Mouse (Mus musculus): ENCODE measurements at regions not wholly inside any gene's neighbourhood (a gene's known extent, or its start where the extent isn't known, plus 50 kb on each side); places are given as distances from the start of the nearest gene placed in this dataset.
"Not testable (repeated sequence)": the region's sequence is repeated elsewhere in the genome, so short reads cannot be mapped to it uniquely, and the experiment has no call there.

GRCm38 (mm10) chr11:7814556-7814955 lies 600.8 kb upstream of the Igfbp3 start:
- H3K4me1 ChIP-seq (ENCODE audit: control insufficient read depth, insufficient read depth, low read length): no peaks in the 10 kb centered on the region
- no peak overlapping the region for H3K27ac ChIP-seq (ENCODE audit: low read depth, low read length)
- no peak overlapping the region for H3K9ac ChIP-seq (ENCODE audit: low read length)
- no peak overlapping the region for H3K4me2 ChIP-seq (ENCODE audit: low read depth)
- H3K36me3 ChIP-seq (ENCODE audit: control insufficient read depth, insufficient read depth, low read length): no peaks in the 10 kb centered on the region
- no peaks in the 10 kb centered on the region for H3K27me3 ChIP-seq (ENCODE audit: control insufficient read depth, insufficient read depth, low read length)
- DNase-seq (ENCODE audit: low spot score) (no peak), ATAC-seq (ENCODE audit: insufficient read depth, low FRiP score, low TSS enrichment) (no peak)
- 81% methylated on average over 2 of the region's 2 CpGs for WGBS
- no peak overlapping the region for H3K4me3 ChIP-seq (ENCODE audit: low read depth, low read length)
- H3K9me3 ChIP-seq (ENCODE audit: control insufficient read depth, low read length): no peaks in the 10 kb centered on the region

- Histone ChIP-seq H3K4me1 (ENCODE audit: control insufficient read depth, insufficient read depth, low read length) (no peaks in the 10 kb centered on the region), H3K4me2 (ENCODE audit: low read depth) (no peak overlapping the region), H3K9ac (ENCODE audit: low read length) (no peak overlapping the region), H3K27me3 (ENCODE audit: control insufficient read depth, insufficient read depth, low read length) (no peaks in the 10 kb centered on the region), H3K27ac (ENCODE audit: low read depth, low read length) (no peak overlapping the region), H3K36me3 (ENCODE audit: control insufficient read depth, insufficient read depth, low read length) (no peaks in the 10 kb centered on the region), H3K9me3 (ENCODE audit: control insufficient read depth, low read length) (no peaks in the 10 kb centered on the region), H3K4me3 (ENCODE audit: low read depth, low read length) (no peak overlapping the region)
- DNase-seq (ENCODE audit: low spot score) (no peak), ATAC-seq (ENCODE audit: insufficient read depth, low FRiP score, low TSS enrichment) (no peak)
- 85% methylated on average over 2 of the region's 2 CpGs for whole genome bisulfite sequencing
Observed at GRCm38 (mm10) chr11:7812436-7812835, 598.7 kb upstream of the Igfbp3 start.

GRCm38 (mm10) chr11:7809741-7810140 lies 596.0 kb upstream of the Igfbp3 start:
- Histone ChIP-seq H3K9me3 (ENCODE audit: control insufficient read depth, low read length) (no peaks in the 10 kb centered on the region), H3K27me3 (ENCODE audit: control insufficient read depth, insufficient read depth, low read length) (no peaks in the 10 kb centered on the region), H3K4me1 (ENCODE audit: control insufficient read depth, insufficient read depth, low read length) (no peaks in the 10 kb centered on the region), H3K27ac (ENCODE audit: low read depth, low read length) (no peak overlapping the region), H3K4me3 (ENCODE audit: low read depth, low read length) (no peak overlapping the region), H3K4me2 (ENCODE audit: low read depth) (no peak overlapping the region), H3K9ac (ENCODE audit: low read length) (no peak overlapping the region), H3K36me3 (ENCODE audit: control insufficient read depth, insufficient read depth, low read length) (no peaks in the 10 kb centered on the region)
- no peak for DNase-seq (ENCODE audit: low spot score)
- WGBS: 87% methylated on average over 2 of the region's 2 CpGs
- no peak for ATAC-seq (ENCODE audit: insufficient read depth, low FRiP score, low TSS enrichment)

- no peak for ATAC-seq (ENCODE audit: insufficient read depth, low FRiP score, low TSS enrichment)
Observed at GRCm38 (mm10) chr11:7796373-7796772, 582.6 kb upstream of the Igfbp3 start.

GRCm38 (mm10) chr11:7794206-7794605 lies 580.5 kb upstream of the Igfbp3 start:
- no peak for DNase-seq (ENCODE audit: low spot score)

More at GRCm38 (mm10) chr11:7796373-7796772, 582.6 kb upstream of the Igfbp3 start:
- no peaks in the 10 kb centered on the region for H3K27me3 ChIP-seq (ENCODE audit: control insufficient read depth, insufficient read depth, low read length)
- no peaks in the 10 kb centered on the region for H3K9me3 ChIP-seq (ENCODE audit: control insufficient read depth, low read length)
- H3K4me2 ChIP-seq (ENCODE audit: low read depth): no peak overlapping the region
- H3K4me3 ChIP-seq (ENCODE audit: low read depth, low read length): no peak overlapping the region
- no peaks in the 10 kb centered on the region for H3K36me3 ChIP-seq (ENCODE audit: control insufficient read depth, insufficient read depth, low read length)
- H3K9ac ChIP-seq (ENCODE audit: low read length): no peak overlapping the region
- 81% methylated on average over 5 of the region's 5 CpGs for WGBS
- H3K4me1 ChIP-seq (ENCODE audit: control insufficient read depth, insufficient read depth, low read length): no peaks in the 10 kb centered on the region
- H3K27ac ChIP-seq (ENCODE audit: low read depth, low read length): no peak overlapping the region
- DNase-seq (ENCODE audit: low spot score): no peak

GRCm38 (mm10) chr11:7780476-7781112 lies 566.9 kb upstream of the Igfbp3 start:
- H3K9ac ChIP-seq (ENCODE audit: low read length): no peak overlapping the region
- H3K9me3 ChIP-seq (ENCODE audit: control insufficient read depth, low read length): no peaks in the 10 kb centered on the region
- H3K4me3 ChIP-seq (ENCODE audit: low read depth, low read length): no peak overlapping the region
- DNase-seq (ENCODE audit: low spot score): no peak
- 90% methylated on average over 8 of the region's 8 CpGs for WGBS
- H3K27ac ChIP-seq (ENCODE audit: low read depth, low read length): no peak overlapping the region
- H3K4me2 ChIP-seq (ENCODE audit: low read depth): no peak overlapping the region
- H3K4me1 ChIP-seq (ENCODE audit: control insufficient read depth, insufficient read depth, low read length): no peaks in the 10 kb centered on the region
- no peak for ATAC-seq (ENCODE audit: insufficient read depth, low FRiP score, low TSS enrichment)
- H3K27me3 ChIP-seq (ENCODE audit: control insufficient read depth, insufficient read depth, low read length): no peaks in the 10 kb centered on the region
- no peaks in the 10 kb centered on the region for H3K36me3 ChIP-seq (ENCODE audit: control insufficient read depth, insufficient read depth, low read length)

More at GRCm38 (mm10) chr11:7794206-7794605, 580.5 kb upstream of the Igfbp3 start:
- no peaks in the 10 kb centered on the region for H3K36me3 ChIP-seq (ENCODE audit: control insufficient read depth, insufficient read depth, low read length)
- no peak overlapping the region for H3K4me3 ChIP-seq (ENCODE audit: low read depth, low read length)
- 72% methylated on average over 1 of the region's 1 CpGs for WGBS
- H3K4me2 ChIP-seq (ENCODE audit: low read depth): no peak overlapping the region
- no peak for ATAC-seq (ENCODE audit: insufficient read depth, low FRiP score, low TSS enrichment)
- no peak overlapping the region for H3K9ac ChIP-seq (ENCODE audit: low read length)
- no peaks in the 10 kb centered on the region for H3K4me1 ChIP-seq (ENCODE audit: control insufficient read depth, insufficient read depth, low read length)
- H3K9me3 ChIP-seq (ENCODE audit: control insufficient read depth, low read length): no peaks in the 10 kb centered on the region
- H3K27ac ChIP-seq (ENCODE audit: low read depth, low read length): no peak overlapping the region
- H3K27me3 ChIP-seq (ENCODE audit: control insufficient read depth, insufficient read depth, low read length): no peaks in the 10 kb centered on the region

- H3K27me3 ChIP-seq (ENCODE audit: control insufficient read depth, insufficient read depth, low read length); DNase-seq (ENCODE audit: low spot score); H3K4me1 ChIP-seq (ENCODE audit: control insufficient read depth, insufficient read depth, low read length); H3K4me3 ChIP-seq (ENCODE audit: low read depth, low read length); H3K9me3 ChIP-seq (ENCODE audit: control insufficient read depth, low read length); H3K27ac ChIP-seq (ENCODE audit: low read depth, low read length); H3K9ac ChIP-seq (ENCODE audit: low read length); H3K36me3 ChIP-seq (ENCODE audit: control insufficient read depth, insufficient read depth, low read length); ATAC-seq (ENCODE audit: insufficient read depth, low FRiP score, low TSS enrichment); H3K4me2 ChIP-seq (ENCODE audit: low read depth): not testable (repeated sequence)
Observed at GRCm38 (mm10) chr11:7775361-7775760, 561.6 kb upstream of the Igfbp3 start.

GRCm38 (mm10) chr11:7765303-7765702 lies 551.6 kb upstream of the Igfbp3 start:
- no peaks in the 10 kb centered on the region for H3K4me1 ChIP-seq (ENCODE audit: control insufficient read depth, insufficient read depth, low read length)
- WGBS: 37% methylated on average over 1 of the region's 1 CpGs
- DNase-seq (ENCODE audit: low spot score) (no peak), ATAC-seq (ENCODE audit: insufficient read depth, low FRiP score, low TSS enrichment) (no peak)
- H3K9me3 ChIP-seq (ENCODE audit: control insufficient read depth, low read length): no peaks in the 10 kb centered on the region
- no peaks in the 10 kb centered on the region for H3K27me3 ChIP-seq (ENCODE audit: control insufficient read depth, insufficient read depth, low read length)
- no peak overlapping the region for H3K9ac ChIP-seq (ENCODE audit: low read length)
- H3K4me3 ChIP-seq (ENCODE audit: low read depth, low read length): no peak overlapping the region
- H3K4me2 ChIP-seq (ENCODE audit: low read depth): no peak overlapping the region
- H3K27ac ChIP-seq (ENCODE audit: low read depth, low read length): no peak overlapping the region
- H3K36me3 ChIP-seq (ENCODE audit: control insufficient read depth, insufficient read depth, low read length): no peaks in the 10 kb centered on the region

GRCm38 (mm10) chr11:7758862-7759467 lies 545.2 kb upstream of the Igfbp3 start:
- no peak overlapping the region for H3K27ac ChIP-seq (ENCODE audit: low read depth, low read length)
- no peak overlapping the region for H3K9ac ChIP-seq (ENCODE audit: low read length)
- ATAC-seq (ENCODE audit: insufficient read depth, low FRiP score, low TSS enrichment) (no peak), DNase-seq (ENCODE audit: low spot score) (no peak)
- H3K4me3 ChIP-seq (ENCODE audit: low read depth, low read length): no peak overlapping the region
- H3K27me3 ChIP-seq (ENCODE audit: control insufficient read depth, insufficient read depth, low read length): no peaks in the 10 kb centered on the region
- no peaks in the 10 kb centered on the region for H3K4me1 ChIP-seq (ENCODE audit: control insufficient read depth, insufficient read depth, low read length)
- no peaks in the 10 kb centered on the region for H3K9me3 ChIP-seq (ENCODE audit: control insufficient read depth, low read length)
- H3K4me2 ChIP-seq (ENCODE audit: low read depth): no peak overlapping the region
- no peaks in the 10 kb centered on the region for H3K36me3 ChIP-seq (ENCODE audit: control insufficient read depth, insufficient read depth, low read length)
- WGBS: 77% methylated on average over 6 of the region's 6 CpGs

Measured in neural tube, embryonic 11.5 days (tissue).